Mouse (Mus musculus): ENCODE data around the gene Ctsll3. TPM values are rescaled to one million over a fixed set of nuclear protein-coding genes. Genes with fewer than 3 reads are reported as not detected.
A peak's percentile ranks its signal among the peaks of the same experiment; 100 is the strongest.

Gene Ctsll3
- total RNA-seq (2021), result not detected
- long read RNA-seq, experiment 1, result 0 reads
- long read RNA-seq, experiment 2, result 0 reads

DNA sequence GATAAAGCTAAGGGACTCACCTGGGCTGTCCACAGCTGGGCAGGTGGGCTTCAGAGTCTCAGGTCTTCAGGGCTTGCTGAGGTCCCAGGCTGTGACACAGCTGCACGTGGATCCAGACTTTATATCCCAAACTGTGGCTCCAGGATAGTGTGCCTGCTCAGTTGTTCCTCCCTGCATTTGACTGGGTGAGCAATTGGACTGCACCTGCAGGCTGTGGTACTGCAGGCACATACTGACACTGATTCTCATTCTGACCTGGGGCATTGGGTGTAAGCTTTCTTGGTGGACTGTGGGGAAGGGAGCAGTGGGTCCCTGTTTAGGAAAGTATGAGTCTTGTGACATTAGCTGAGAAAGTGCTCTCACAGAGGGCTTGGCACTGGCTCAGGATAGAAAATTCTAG lies at the start of gene Ctsll3:
Gene Ctsll3, minus strand, starts transcription at position 101 of the 400 bp plus-strand sequence.
- DNase-seq, result no peak

DNA sequence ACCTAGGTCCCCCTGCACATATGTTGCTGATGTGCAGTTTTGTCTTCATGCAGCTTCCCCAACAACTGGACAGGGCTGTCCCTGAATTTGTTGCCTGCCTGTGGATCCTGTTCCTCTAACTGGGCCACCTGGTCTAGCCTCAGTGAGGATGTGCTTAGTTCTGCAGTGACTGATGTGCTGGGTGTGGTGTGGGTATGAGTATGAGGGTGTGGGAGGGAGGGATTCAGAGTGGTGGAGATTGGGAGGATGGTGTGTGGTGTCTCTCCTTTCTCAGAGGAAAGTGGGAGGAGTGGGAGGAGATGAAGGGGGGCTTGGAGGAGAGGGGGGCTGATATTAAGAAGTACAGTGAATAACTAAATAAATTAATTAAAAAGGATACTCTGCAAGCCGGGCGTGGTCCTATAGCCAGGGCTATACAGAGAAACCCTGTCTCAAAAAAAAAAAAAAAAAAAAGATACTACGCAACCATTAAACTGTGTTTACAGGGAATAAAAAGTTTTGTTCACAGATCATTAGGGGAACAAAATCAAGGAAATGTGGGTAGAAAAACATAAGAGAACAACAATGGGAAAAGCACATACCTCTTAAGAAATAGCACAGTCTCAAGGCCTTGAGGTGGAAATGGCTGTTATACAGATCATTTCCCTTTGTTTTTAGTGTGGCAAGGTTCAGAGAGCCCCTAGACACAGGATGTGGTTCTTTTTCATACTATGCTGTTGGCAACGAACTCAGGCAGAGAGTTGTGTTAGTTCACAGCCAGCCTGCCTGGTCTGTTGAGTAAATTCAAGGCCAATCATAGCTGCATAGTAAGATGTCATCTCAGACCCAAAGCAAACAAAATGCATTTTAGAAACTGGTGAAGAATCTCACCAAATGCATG lies 45.8 kb upstream of the Ctsll3 start:
- no peak for DNase-seq

DNA sequence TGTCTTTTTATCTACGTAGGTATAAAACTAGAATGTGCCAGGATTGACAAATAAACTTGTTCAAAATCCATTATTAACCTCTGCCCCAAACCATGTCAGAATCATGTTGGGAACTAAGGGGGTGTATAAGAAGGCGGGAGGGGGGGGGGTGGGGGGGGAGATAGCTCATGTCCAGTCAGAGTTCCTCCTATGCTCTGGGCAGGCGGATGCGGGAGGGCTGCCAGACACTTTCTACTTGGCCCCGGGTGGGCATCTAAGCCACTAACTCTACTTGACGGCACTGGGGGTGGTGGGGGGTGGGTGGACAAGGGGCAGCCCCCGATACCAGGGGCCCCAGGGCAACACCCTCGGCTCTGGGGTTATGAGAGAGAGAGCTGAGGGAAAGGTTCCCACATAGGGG lies 40.5 kb upstream of the Ctsll3 start:
- no peak for DNase-seq

DNA sequence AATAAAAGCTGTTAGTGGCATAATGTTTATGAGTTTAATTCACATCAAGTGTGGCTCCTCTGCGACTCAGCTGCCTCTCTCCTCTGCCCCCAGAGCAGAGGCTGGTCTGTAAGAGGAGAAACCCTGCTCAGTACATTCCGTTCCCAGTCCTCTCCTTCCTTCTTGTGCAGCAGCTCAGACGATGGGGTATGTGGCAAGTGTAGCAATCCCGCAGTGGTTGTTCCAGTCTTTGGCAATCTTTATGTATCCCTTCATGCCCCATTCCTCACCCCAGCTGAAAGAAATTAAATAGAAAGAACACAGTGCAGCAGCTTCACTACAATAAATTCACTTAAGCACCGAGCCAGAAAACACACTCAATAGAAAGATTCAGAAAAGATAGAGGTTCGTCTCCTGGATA lies 40.1 kb upstream of the Ctsll3 start:
- DNase-seq, result no peak

DNA sequence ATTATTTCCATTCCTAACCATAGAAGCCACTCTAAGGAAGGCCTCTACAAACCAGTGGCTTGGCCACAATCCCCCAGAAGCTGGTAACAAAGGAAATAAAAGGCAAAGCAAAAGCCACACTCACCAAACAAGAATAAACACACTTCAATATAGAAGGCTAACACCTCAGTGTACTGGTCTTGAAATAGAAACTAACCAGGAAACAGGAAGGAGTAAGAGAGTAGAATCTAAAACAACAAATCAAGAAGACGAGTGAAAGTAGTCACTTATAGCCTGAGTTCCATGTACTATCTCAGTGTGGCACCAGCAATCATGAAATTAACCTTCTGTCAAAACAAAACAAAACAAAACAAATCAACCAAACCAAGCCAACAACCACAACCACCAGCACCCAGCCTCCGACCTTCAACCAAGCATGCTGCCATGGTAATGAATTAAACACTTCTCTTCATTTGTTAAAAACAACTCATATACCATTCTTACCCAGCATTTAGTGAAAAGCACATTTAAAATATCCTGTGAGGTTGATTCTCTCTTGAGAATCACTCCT lies 36.8 kb upstream of the Ctsll3 start:
- no peak for DNase-seq

DNA sequence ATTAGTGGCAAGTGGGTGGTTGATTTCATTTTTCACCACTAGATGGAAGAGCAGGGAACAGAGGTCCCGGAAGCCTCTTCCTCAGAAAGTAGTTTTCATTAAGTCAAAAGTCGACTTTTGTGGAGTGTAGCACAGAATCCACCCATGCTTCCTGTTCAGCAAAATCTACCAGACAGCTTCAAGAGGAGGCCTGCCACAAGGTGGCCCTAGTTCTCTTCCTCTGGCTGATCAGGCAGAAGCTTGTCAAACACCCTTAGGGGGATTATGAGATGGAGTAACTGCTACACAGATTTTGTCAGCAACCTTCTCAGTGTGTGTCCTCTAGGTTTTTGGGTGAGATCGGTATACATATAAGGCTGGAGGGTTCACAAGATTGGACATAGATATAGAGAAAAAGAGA lies 23.4 kb upstream of the Ctsll3 start:
- DNase-seq, result no peak

DNA sequence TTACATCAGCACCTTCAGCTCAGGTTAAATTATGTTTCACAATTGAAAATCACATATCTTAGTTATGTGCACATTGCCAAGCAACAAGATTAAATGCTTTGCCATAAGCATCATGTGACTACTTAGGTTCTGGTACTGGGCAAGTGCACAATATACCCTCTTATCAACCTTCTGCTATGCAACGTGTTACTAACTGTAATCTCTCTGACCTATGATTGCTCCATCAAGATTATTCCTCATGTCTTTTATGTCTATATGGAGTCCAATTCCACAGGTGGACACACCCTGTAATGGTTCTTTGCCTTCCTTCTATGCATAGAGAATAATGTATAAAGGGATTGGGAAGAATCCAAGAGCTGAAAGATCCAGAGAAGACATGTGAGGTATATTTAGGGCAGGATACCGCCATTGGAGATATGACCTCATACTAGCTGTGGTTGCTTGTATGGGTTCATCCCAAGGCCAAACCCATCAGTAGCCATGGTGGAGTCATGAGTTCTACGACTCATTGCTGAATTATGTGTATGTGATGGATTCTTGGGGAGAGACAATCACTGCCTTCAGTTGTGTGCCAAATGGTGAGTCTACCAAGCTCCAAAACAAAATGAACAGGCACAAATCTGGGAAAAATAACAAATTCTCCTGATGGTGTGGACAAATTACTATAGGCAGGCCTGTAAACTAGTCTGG lies 18.0 kb upstream of the Ctsll3 start:
- DNase-seq, result no peak

DNA sequence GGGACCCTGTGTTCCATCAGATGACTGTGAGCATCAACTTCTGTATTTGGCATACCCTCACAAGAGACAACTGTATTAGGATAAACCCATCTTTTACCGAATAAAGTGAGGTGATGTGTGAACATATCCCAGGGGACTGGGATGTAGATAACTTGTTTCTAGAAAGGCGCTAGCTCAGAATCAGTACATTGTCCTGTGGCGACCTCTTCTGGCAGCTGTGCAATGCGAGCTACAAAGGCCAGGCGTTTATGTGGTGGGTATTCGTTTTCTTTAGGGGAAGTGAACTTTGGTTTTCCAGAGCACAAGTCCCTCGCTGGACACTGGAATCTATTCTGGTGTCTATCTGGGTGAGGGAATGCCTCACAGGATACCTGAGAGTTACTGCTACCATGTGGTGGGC lies 16.8 kb upstream of the Ctsll3 start:
- peak; percentile 32 for DNase-seq

DNA sequence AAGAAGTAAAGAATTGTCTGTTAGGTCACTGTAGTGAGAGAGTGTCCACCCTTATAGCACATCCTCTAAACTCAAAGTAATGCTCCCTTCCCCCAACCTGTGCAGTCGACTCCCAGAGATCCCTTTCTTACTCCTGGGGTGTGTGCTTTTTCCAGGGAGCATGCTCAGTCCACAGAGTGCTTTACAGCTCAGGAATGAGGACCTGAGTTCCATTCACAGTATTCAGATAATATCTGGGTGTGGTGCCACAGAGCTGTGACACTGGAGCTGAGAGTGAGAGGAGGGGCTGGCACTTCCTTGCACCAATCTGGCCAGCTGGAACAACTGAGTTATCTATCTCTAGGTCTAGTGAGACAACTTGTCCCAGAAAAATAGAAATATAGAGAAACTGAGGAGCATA lies 11.1 kb upstream of the Ctsll3 start:
- no peak for DNase-seq

DNA sequence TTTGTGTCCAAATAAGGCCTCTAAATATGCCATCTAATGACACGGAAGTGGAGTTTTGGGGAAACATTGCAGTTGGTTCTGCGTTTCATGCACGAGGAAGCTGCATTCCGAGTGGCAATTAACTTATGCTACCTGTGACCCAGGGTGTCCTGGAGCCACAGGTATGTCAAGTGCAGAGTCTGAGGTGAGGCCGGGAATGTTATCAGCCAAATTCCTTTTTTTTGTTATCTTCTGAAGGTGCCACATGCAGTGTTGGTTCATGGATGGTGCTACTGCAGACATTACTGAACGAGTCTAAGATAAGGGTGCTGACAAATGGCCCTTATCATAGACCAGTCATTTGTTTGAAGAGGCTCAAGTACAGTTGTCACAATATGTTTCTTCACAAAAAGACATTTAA lies 10.1 kb upstream of the Ctsll3 start:
- no peak for DNase-seq

DNA sequence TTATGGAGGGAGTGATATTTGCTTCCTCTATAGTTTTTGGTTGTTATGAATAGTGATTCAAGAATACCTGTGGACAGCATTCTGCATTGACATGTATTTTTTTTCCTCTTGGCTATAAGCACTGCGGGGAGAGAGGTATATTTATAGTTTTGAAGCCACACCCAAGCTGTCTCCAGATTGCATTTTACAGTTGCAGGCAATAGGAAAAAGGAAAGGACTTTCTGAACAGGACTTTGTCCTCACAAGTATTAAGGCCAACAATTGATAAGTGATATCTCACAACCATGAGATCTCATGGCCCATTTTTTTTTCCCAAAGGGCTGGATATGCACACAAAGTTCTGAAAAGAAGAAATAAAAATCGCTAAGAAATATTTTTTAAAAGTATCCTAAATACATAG lies 7.0 kb upstream of the Ctsll3 start:
- no peak for DNase-seq

DNA sequence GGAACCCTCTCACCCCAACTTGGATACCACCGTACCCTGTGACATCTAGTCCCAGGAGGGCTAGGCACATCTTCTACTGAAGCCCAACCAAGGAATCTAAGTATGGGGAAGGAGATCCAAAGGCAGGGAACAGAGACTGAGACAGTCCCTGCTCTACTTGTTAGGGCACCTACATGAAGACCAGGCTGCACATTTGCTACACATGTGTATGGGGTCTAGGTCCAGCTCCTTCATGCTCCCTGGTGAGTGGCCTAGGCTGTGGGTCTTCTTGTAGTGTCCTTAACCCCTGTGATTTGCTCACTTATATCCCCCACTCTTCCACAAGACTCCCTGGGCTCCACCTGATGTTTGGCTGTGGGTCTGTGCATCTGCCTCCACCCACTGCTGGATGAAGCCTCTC lies 13.2 kb downstream of the Ctsll3 start:
- no peak for DNase-seq

DNA sequence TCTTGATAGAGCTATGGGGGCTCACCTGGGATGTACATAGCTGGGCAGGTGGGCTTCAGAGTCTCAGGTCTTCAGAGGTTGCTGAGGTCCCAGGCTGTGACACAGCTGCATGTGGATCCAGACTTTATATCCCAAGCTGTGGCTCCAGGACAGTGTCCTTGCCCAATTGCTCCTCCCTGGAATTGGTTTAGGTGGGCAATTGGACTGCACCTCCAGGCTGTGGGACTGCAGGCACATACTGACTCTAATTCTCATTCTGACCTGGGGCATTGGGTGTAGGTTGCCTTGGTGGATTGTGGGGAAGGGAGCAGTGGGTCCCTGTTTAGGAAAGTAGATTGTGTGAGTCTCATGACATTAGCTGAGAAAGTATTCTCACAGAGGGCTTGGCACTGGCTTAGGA lies 16.4 kb downstream of the Ctsll3 start, which contains the start of gene BC051665:
Gene BC051665, minus strand, starts transcription at position 101 of the 400 bp plus-strand sequence.
- no peak for DNase-seq

DNA sequence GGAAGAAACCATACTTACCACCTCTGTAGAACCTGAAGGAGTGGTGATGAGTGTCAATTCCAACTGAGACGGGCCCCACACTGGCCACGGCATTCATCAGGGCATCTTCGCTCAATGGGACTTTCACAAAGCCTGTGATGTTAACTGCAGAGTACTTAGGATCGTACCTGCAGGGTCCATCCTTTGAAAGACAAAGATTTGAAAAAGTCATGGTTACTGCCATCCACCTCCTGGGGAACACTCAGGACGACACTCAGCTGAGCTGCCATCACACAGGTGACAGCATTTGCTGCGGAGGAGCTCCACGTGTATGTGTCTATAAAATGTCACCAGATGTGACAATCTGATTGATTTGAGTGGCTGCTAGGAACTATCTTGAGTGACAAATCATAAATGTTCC lies 19.3 kb downstream of the Ctsll3 start:
- DNase-seq, result no peak

DNA sequence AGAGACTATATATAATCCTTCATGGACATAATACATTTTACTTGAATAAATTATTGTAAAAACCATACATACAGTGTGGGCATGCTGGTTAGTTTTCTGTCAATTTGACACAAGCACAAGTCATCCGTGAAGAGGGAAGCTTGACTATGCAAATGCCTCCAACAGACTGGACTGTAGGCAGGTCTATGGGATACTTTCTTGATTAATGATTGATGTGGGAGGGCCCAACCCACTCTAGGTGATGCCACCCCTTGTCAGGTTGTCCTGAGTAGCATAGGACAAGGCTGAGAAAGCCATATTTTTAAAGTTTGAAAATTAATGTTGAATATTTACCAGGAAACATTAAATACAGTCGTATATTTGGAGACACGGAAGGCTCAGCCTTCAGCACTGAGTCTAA lies 22.1 kb downstream of the Ctsll3 start:
- DNase-seq, result no peak

DNA sequence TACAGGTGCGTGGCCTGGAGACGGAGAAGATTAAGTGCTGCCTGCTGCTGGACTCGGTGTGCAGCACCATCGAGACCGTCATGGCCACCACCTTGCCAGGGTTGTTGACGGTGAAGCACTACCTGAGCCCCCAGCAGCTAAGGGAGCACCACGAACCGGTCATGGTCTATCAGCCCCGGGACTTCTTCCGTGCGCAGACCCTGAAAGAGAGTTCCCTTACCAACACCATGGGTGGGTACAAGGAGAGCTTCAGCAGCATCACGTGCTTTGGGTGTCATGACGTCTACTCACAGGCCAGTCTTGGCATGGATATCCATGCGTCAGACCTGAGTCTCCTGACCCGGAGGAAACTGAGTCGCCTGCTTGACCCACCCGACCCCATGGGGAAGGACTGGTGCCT lies 41.5 kb downstream of the Ctsll3 start:
- DNase-seq, result no peak

DNA sequence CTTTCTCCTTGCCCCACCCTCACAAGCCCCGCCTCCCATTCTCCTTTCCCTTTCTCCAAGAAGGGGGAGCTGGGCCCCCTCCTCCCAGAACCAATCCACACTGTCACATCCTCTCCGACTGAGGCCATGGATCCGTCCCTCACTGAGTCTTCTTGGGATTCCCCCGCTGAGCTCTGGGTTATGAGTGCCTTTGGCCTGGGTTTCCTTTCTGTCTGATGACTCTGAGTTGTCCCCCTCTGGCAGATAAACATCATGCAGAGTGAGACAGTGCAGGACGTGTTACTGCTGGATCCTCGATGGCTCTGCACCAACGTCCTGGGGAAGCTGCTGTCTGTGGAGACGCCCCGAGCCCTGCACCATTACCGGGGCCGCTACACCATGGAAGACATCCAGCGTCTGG lies 42.3 kb downstream of the Ctsll3 start:
- DNase-seq, result no peak

DNA sequence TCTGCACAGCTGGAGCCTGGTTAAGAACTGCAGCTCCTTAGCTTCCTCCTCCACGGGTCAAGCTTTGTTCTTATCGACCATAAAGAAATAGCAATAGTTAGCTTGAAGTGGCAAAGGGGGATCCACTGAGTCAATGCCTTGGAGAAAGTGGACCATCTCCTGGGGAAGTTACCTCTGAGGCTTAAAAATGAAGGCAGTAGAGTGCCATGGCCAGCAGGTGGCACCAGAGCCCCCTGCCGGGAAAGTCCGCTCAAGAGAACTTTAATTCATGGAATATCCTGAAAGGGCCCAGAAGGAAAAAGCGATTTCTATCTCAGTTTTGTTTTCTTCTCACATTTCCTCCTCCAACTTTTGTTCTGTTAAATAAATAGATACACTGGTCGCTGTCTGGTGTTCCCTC lies 43.5 kb downstream of the Ctsll3 start:
- peak; percentile 60 for DNase-seq

DNA sequence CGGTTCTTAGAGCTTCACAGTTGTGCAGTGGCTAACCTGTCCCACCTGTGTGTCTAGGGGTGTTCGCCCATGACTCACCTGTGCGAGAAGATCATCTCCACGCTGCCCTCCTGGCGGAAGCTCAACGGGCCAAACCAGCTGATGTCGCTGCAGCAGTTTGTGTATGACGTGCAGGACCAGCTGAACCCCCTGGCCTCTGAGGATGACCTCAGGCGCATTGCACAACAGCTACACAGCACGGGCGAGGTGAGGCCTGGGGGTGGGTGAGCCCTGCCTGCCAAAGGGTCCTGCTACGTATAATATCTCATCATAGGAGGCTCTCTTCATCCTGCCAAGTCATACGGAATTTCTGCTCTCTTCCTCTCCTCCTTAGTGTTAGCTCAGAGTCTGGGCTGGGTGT lies 45.4 kb downstream of the Ctsll3 start:
- DNase-seq, result no peak

DNA sequence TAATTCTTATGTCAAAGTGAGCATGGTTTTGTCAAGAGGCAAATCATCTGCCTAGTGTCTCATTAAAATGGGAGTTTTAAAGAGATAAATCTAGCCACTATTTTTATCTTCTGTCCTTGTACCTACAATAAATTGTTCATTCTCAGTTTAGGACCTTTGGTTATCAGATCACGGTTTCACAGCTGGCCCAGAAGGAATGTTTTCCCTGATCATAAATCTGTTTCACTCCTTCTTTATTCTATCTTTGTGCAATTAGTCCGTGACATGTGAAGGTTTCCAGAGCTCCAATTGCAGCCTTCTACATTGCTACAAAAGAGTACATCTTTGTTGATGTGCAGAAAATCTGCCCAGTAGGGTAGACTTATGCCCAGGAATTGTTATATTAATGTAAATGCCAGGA lies 47.4 kb downstream of the Ctsll3 start:
- no peak for DNase-seq

DNA sequence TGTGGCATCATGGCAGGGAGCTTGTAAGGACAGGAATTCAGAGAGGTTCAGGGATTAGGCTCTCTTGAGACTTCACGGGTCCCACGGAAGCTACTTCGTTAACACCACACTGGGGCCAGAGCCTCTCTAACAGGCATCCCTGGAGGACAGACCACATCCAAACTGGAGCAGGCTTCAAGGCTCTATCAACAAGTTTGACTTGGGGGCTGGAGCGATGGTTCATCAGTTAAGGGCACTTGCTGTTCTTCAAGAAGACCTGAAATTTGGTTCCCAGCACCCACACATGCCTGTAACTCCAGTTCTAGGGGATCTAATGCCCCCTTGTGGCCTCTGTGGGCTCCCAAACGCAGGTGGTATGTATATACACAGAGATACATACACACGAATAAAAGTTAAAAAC lies 49.4 kb downstream of the Ctsll3 start:
- no peak for DNase-seq

DNA sequence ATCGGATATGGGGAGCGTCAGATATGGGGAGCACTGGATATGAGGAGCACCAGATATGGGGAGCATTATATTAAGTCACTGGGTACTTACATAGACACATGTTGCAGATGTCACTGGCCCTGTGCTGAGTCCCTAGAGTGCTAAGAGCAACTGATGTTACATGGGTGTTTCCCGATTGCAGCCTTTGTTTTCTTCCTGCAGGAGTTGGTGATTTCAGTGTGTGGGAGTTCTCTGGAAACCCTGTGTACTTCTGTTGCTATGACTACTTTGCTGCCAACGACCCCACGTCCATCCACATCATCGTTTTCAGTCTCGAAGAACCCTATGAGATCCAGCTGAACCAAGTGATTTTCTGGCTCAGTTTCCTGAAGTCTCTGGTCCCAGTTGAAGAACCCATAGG lies 51.7 kb downstream of the Ctsll3 start:
- DNase-seq, result no peak

DNA sequence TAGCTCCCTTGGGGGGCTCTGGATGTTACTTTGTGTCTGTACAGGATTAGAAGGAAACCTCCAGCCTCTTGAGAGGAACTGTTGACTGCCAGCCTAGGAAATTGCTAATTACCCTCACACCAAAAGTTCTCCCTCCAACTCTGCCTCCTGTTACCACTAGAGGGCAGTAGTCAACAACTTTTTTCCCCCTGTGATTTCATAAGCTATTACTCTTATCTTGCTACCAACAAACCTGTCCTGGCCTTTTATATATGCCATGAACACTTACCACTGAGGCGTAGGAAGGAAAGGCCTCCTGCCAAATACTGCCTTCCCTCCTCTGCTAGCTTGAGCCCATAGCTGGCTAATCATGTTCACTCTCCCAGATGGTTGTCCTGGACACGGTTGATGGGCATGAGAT lies 54.1 kb downstream of the Ctsll3 start:
- DNase-seq, result no peak
